Mouse (Mus musculus): ENCODE data around the gene Ehbp1. TPM values are rescaled to one million over a fixed set of nuclear protein-coding genes. Genes with fewer than 3 reads are reported as not detected.

Gene Ehbp1
- total and polyA plus RNA-seq, 3 experiments, result 2.5 to 4.0 (median 3.1) TPM

DNA sequence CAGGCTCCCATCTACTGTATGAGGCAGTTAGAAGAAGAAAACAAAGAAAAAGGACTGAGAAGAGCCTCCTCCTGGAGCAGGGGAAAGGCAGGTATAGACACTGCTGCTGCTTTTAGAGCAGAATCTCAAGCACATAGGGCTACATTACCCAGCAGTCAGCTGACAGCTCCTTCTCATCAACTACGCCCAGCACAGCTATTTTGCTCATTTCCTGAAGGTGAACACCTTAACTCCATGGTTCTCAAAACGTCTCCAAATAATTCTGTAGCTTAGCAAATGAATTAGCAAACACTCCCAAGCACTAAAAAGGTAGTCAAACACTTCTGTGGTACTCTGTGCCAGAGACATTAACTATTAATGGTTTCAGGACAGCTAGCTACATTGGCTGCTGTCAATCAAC, 278.7 kb downstream of the Ehbp1 start:
- dilution Hi-C loops (cut with MboI; ENCODE audit: extremely low pct_ligation_motif_present, extremely low pct_unique_long_range_greater_than_20kb, low sequenced_read_pairs) (no loop called here), in situ Hi-C loops (cut with MboI; ENCODE audit: low pct_ligation_motif_present, low pct_unique_long_range_greater_than_20kb, low sequenced_read_pairs) (no loop called here)
- no peak overlapping the region for H3K4me2 ChIP-seq (ENCODE audit: insufficient read depth, low read depth, poor library complexity, severe bottlenecking)
- no peak overlapping the region for H3K4me3 ChIP-seq (replicated peaks in 1 of 3; ENCODE audit: low read depth in 2 of 3, low read length in 2 of 3, poor library complexity in 1 of 3)
- TF ChIP-seq KAT2A (IDR thresholded peaks at IDR 0.05; ENCODE audit: insufficient replicate concordance, low read length) (no peak), SIN3A (IDR thresholded peaks at IDR 0.05; ENCODE audit: low read length) (no peak), MAX (IDR thresholded peaks at IDR 0.05; ENCODE audit: low read length) (no peak), USF2 (conservative IDR thresholded peaks at IDR 0.05; ENCODE audit: low read depth, low read length) (no peak), PAX5 (IDR thresholded peaks at IDR 0.05; ENCODE audit: low read length) (no peak), ZNF384 (IDR thresholded peaks at IDR 0.05; ENCODE audit: low read depth, low read length) (no peak)
- peaks cover 0 to 11% of the 10 kb centered on the region in 2 experiments for H3K36me3 ChIP-seq (replicated peaks in 1 of 2; ENCODE audit: control insufficient read depth in 1 of 2, insufficient read depth in 1 of 2, low read length in 1 of 2)
- no peak overlapping the region for H3K27ac ChIP-seq (ENCODE audit: insufficient read depth, low read depth)
- no peaks in the 10 kb centered on the region for H3K27me3 ChIP-seq (replicated peaks)
- no peaks in the 10 kb centered on the region for H3K9me3 ChIP-seq (replicated peaks; ENCODE audit: low read length)
- no peaks in the 10 kb centered on the region for H3K79me2 ChIP-seq (replicated peaks; ENCODE audit: control insufficient read depth, extremely low read depth, insufficient read depth, poor library complexity, severe bottlenecking)
- no peak overlapping the region for H3K9ac ChIP-seq (ENCODE audit: insufficient read depth, low read depth)
- DNase-seq (ENCODE audit: extremely low read depth), result no peak
- no peaks in the 10 kb centered on the region for H3K4me1 ChIP-seq (ENCODE audit: control insufficient read depth in 1 of 2, insufficient read depth in 2 of 2)

GRCm38 (mm10) chr11:22061660-22062059, 280.4 kb downstream of the Ehbp1 start:
- Histone ChIP-seq H3K36me3 (replicated peaks in 1 of 2; ENCODE audit: control insufficient read depth in 1 of 2, insufficient read depth in 1 of 2, low read length in 1 of 2) (peaks cover 0 to 11% of the 10 kb centered on the region in 2 experiments), H3K4me1 (ENCODE audit: control insufficient read depth in 1 of 2, insufficient read depth in 2 of 2) (no peaks in the 10 kb centered on the region), H3K9me3 (replicated peaks; ENCODE audit: low read length) (no peaks in the 10 kb centered on the region), H3K79me2 (replicated peaks; ENCODE audit: control insufficient read depth, extremely low read depth, insufficient read depth, poor library complexity, severe bottlenecking) (no peaks in the 10 kb centered on the region), H3K4me3 (replicated peaks in 1 of 3; ENCODE audit: low read depth in 2 of 3, low read length in 2 of 3, poor library complexity in 1 of 3) (no peak overlapping the region), H3K27ac (ENCODE audit: insufficient read depth, low read depth) (no peak overlapping the region), H3K4me2 (ENCODE audit: insufficient read depth, low read depth, poor library complexity, severe bottlenecking) (no peak overlapping the region), H3K9ac (ENCODE audit: insufficient read depth, low read depth) (no peak overlapping the region), H3K27me3 (replicated peaks) (no peaks in the 10 kb centered on the region)
- TF ChIP-seq TCF12 (IDR thresholded peaks at IDR 0.05; ENCODE audit: low read depth, low read length), result no peak
- TF ChIP-seq EP300 (IDR thresholded peaks at IDR 0.05; ENCODE audit: low read length), result no peak
- no peak for TF ChIP-seq TBP (conservative IDR thresholded peaks at IDR 0.05; ENCODE audit: low read depth, low read length)
- no peak for TF ChIP-seq POLR2A (IDR thresholded peaks at IDR 0.05; ENCODE audit: low read depth, low read length)
- no peak for TF ChIP-seq JUN (IDR thresholded peaks at IDR 0.05; ENCODE audit: insufficient read depth, low read depth, low read length)
- no peak for DNase-seq (ENCODE audit: extremely low read depth)
- in situ Hi-C loops (cut with MboI; ENCODE audit: low pct_ligation_motif_present, low pct_unique_long_range_greater_than_20kb, low sequenced_read_pairs), result no loop called here
- dilution Hi-C loops (cut with MboI; ENCODE audit: extremely low pct_ligation_motif_present, extremely low pct_unique_long_range_greater_than_20kb, low sequenced_read_pairs), result no loop called here

- no peak for DNase-seq (ENCODE audit: extremely low read depth)
- no peak for TF ChIP-seq RAD21 (IDR thresholded peaks at IDR 0.05; ENCODE audit: low read depth, low read length)
- TF ChIP-seq CTCF (conservative IDR thresholded peaks at IDR 0.05 in 1 of 2, IDR thresholded peaks at IDR 0.05 in 1 of 2; ENCODE audit: low read depth in 2 of 2, low read length in 2 of 2), result no peak
- no peak for TF ChIP-seq TBP (conservative IDR thresholded peaks at IDR 0.05; ENCODE audit: low read depth, low read length)
- TF ChIP-seq MAZ (IDR thresholded peaks at IDR 0.05; ENCODE audit: low read depth, low read length), result no peak
- no peak for TF ChIP-seq E2F4 (IDR thresholded peaks at IDR 0.05; ENCODE audit: insufficient replicate concordance, low read depth, low read length)
- TF ChIP-seq MAFK (IDR thresholded peaks at IDR 0.05; ENCODE audit: insufficient replicate concordance, low read length), result no peak
- TF ChIP-seq ZNF384 (IDR thresholded peaks at IDR 0.05; ENCODE audit: low read depth, low read length), result no peak
- no peak for TF ChIP-seq CHD1 (IDR thresholded peaks at IDR 0.05; ENCODE audit: low read depth, low read length)
- no peak for TF ChIP-seq ZKSCAN1 (IDR thresholded peaks at IDR 0.05; ENCODE audit: borderline replicate concordance, low read depth, low read length)
- TF ChIP-seq TCF12 (IDR thresholded peaks at IDR 0.05; ENCODE audit: low read depth, low read length), result no peak
- TF ChIP-seq USF2 (conservative IDR thresholded peaks at IDR 0.05; ENCODE audit: low read depth, low read length), result no peak
- TF ChIP-seq NRF1 (IDR thresholded peaks at IDR 0.05; ENCODE audit: low read depth, low read length), result no peak
- no peak for TF ChIP-seq MXI1 (IDR thresholded peaks at IDR 0.05; ENCODE audit: low read depth, low read length)
- no peak for TF ChIP-seq RCOR1 (conservative IDR thresholded peaks at IDR 0.05; ENCODE audit: low read depth, low read length)
- TF ChIP-seq NELFE (IDR thresholded peaks at IDR 0.05; ENCODE audit: low read depth, low read length), result no peak
- no peak for TF ChIP-seq CHD2 (IDR thresholded peaks at IDR 0.05; ENCODE audit: low read length)
- no peak for TF ChIP-seq SMC3 (IDR thresholded peaks at IDR 0.05; ENCODE audit: low read depth, low read length)
- TF ChIP-seq HCFC1 (IDR thresholded peaks at IDR 0.05; ENCODE audit: low read depth, low read length), result no peak
- TF ChIP-seq JUN (IDR thresholded peaks at IDR 0.05; ENCODE audit: insufficient read depth, low read depth, low read length), result no peak
- no peak for TF ChIP-seq KAT2A (IDR thresholded peaks at IDR 0.05; ENCODE audit: insufficient replicate concordance, low read length)
- H3K79me2 ChIP-seq (replicated peaks; ENCODE audit: control insufficient read depth, extremely low read depth, insufficient read depth, poor library complexity, severe bottlenecking), result no peaks in the 10 kb centered on the region
- peaks cover 0 to 5% of the 10 kb centered on the region in 2 experiments for H3K36me3 ChIP-seq (replicated peaks in 1 of 2; ENCODE audit: control insufficient read depth in 1 of 2, insufficient read depth in 1 of 2, low read length in 1 of 2)
- dilution Hi-C loops (cut with MboI; ENCODE audit: extremely low pct_ligation_motif_present, extremely low pct_unique_long_range_greater_than_20kb, low sequenced_read_pairs) (no loop called here), in situ Hi-C loops (cut with MboI; ENCODE audit: low pct_ligation_motif_present, low pct_unique_long_range_greater_than_20kb, low sequenced_read_pairs) (no loop called here)
- H3K4me1 ChIP-seq (ENCODE audit: control insufficient read depth in 1 of 2, insufficient read depth in 2 of 2), result no peaks in the 10 kb centered on the region
- H3K27ac ChIP-seq (ENCODE audit: insufficient read depth, low read depth), result no peak overlapping the region
- no peak overlapping the region for H3K9ac ChIP-seq (ENCODE audit: insufficient read depth, low read depth)
- no peak overlapping the region for H3K4me2 ChIP-seq (ENCODE audit: insufficient read depth, low read depth, poor library complexity, severe bottlenecking)
- no peak overlapping the region for H3K4me3 ChIP-seq (replicated peaks in 1 of 3; ENCODE audit: low read depth in 2 of 3, low read length in 2 of 3, poor library complexity in 1 of 3)
- no peaks in the 10 kb centered on the region for H3K9me3 ChIP-seq (replicated peaks; ENCODE audit: low read length)
- no peaks in the 10 kb centered on the region for H3K27me3 ChIP-seq (replicated peaks)
Observed at GRCm38 (mm10) chr11:22057538-22057937, 284.6 kb downstream of the Ehbp1 start.

Data from CH12.LX (cell line).